Mouse (Mus musculus) CH12.LX (cell line): ENCODE measurements around the gene Nrxn3.

ENCODE experiments used
- MAFK ChIP-seq: IDR thresholded peaks from 2 replicates; pipeline ENCODE4 v1.6.1; 2011; ENCODE audit warnings: low read length, improper control_type of control experiment; ENCODE audit not compliant: insufficient replicate concordance
- RCOR1 ChIP-seq: conservative IDR thresholded peaks from 2 replicates; pipeline ENCODE4 v1.6.1; 2012; ENCODE audit warnings: low read depth, mild to moderate bottlenecking, inconsistent platforms, low read length, improper control_type of control experiment

- TF ChIP-seq RCOR1 (no peak), MAFK (no peak)
Observed at GRCm38 (mm10) chr12:88960817-88961216, 238.1 kb downstream of the Nrxn3 start.
